Mouse (Mus musculus) left cerebral cortex, postnatal 36 days (tissue): ENCODE measurements at regions not wholly inside any gene's neighbourhood (a gene's known extent, or its start where the extent isn't known, plus 50 kb on each side); places are given as distances from the start of the nearest gene placed in this dataset.

Source experiments
- DNase-seq, 2 experiments: peaks; one replicate each; pipeline ENCODE4 v3.0.0; 2021 to 2022; ENCODE audit warnings: low spot score in 2 of 2, mixed read lengths in 1 of 2
- intact Hi-C: fragments of 180-260 bp; cut with DNase I; formaldehyde crosslinking; loops from one replicate; pipeline ENCODE4 v1.15.1; 2025

DNA sequence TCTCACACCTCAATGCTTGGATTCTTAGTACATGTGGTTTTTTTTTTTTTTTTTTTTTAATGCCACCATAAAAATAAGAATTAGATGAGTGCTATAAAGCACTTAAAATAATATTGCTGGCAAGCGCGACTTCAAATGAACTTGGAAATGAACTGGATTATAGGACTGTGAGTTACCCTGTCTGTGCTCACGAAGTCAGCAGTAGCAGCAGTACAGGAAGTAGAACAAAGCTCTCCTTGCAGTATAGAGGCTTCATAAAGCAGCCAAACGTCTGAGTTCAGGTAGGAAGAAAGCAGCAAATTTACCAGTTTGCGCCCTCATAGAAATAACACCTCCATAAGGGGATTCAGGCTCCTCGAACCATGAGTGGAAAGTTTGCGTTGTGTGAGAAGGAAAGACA lies 115.6 kb upstream of the Fat1 start:
- no peak for DNase-seq
- intact Hi-C loops, result no loop called here

DNA sequence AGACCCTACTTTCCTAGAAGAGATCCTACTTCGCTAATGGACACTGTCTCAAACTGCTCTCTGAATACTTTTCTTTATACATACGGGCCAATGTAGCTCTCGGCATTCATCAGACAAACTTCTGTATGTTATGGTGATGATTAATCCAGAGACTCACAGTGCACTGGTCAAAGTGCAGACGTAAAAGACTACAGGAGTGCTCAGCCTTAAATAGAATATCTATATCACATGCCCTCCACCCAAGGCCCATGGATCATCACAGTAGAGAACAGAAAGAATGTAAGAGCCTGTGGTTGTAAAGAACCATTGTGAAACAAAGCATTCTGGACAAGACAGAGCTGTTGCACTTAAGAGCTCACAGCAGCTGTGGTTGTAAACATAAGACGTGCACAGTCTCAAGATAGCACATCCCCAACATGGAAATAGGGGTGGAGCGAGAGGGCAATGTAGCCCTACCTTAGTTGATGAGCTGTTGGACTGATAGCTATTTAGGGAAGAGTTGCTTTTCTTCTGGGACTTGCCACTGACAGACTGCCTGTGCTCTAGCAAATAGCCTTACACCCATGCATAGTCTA lies 110.0 kb upstream of the Fat1 start:
- no peak for DNase-seq
- intact Hi-C loops, result no loop called here

DNA sequence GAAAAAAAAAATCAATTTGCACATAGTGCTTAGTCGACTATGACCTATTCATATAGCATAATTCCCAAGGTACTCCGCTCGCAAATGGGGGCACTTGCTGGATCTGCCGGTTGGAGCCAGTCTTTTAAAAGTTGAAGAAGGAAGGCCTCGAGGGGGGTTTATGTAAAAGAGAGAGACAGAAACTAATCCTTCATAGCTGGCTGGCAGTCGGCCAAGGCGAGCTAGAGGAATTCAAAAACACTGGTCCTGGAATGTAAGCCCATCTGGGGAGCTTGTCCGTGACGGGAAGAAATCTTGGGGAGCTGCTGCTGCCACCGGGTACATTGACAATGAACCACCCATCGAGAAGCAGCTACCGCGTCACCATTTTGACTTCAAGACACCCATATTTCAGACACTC lies 108.3 kb upstream of the Fat1 start:
- intact Hi-C loops, result no loop called here
- DNase-seq, result peak; percentile 24 to 25

DNA sequence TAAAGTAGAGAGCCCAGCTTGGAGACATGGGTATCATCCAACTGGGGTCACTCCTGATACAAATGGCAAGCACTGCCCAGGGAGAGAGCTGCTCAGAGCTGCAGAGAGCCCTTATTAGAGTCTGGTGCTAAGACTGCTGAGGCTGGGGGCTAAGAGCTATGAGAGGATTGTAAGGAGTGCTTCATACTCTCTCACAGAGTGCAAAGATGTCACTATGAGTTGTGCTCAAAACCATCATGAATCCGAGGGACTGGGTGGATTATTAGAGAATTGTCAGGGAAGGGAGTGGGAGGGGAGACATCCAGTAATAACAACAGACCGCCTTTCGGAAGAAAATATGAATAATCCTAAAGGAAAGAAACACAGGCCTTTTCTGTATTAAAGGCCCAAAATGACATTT lies 107.2 kb upstream of the Fat1 start:
- intact Hi-C loops, result no loop called here
- DNase-seq, result no peak

DNA sequence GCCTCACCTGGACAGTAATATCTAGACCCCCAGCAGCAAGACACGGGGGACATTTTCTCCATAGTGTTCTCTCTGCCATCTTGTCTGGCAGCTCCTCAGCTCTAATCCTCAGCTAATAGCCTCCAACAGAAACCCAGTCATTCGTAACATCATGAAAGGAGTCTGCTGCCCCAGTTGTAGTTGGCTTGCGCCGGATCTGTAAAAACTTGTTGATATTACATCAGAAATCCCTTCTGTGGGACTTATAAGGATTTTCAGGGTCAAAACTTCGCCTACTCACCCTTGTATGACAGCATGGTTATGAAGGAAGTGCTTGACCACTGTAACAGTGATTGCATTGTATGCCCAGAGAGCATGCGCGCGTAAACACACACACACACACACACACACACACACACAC lies 96.8 kb upstream of the Fat1 start:
- no peak for DNase-seq
- intact Hi-C loops, result no loop called here

DNA sequence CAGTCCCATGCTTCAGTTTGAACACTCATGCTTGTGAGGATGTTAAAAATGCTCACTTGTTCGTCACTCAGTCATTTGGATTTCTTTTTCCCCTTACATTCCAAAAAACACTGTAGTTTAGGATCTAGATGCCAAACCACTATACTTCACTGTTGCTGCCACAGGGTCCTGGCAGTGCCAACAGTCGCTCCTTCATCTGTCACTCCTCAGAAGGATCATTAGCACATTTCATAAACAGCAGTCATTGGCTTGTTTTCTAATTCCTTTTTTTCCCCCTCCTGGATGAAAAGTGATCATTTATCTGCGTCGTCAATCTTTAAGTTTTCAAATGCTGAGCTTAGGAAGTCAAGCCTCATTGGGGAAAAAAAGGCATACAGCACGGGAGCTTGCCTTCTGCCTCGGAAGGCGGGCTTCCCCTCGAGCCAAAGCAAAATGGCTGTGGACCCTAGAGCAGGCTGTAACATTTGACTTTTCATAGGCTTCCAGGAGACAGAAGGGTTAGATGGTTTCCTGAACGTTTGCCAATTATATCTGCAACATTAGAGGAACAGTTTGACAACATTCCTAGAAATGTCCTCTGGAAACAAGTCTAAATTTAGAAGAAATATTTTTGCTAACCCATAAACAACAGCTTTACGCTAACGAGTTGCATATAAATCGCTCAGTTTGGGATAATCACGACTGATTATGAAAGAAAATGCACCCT lies 95.6 kb upstream of the Fat1 start:
- intact Hi-C loops, result no loop called here

DNA sequence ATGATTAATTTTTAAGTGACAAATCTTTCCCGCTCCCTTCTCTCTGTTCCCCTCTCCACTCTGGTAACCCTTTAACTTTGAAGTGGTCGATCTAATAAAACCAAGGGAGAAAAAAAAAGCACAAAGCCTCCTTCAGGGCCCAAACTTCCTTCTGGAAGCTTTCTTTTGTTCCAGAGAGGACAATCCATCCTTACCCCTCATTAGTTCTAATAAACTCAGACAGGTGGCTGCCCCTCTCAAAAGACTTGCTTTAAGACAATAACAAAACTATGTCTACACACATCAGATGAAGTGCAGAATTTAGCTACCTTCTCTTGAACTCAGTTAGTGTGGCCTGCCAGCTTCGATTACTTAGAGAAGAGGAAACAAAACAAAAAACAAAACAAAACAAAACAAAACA lies 94.6 kb upstream of the Fat1 start:
- intact Hi-C loops, result no loop called here
- DNase-seq, result no peak

More for the DNA sequence above, 95.6 kb upstream of the Fat1 start:
- no peak for DNase-seq

DNA sequence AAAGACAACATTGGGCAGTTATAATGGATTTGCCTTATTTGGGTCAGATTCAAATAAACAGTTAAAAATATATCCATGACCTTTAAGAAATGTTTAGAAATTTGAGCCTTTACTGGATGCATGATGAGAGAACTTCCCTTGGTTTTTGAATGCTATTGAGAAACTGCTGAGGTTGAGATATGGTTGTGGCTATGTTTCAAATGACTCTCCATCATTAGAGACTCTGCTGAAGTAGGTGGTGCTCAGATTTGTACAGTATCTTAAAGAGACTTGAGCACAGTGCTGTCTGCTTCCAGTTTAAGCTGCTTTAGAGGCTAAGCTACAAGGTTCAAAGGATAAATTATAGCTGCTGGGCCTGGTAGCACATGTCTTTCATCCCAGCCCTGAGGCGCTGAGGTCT lies 90.9 kb upstream of the Fat1 start:
- DNase-seq, result no peak
- intact Hi-C loops, result no loop called here

DNA sequence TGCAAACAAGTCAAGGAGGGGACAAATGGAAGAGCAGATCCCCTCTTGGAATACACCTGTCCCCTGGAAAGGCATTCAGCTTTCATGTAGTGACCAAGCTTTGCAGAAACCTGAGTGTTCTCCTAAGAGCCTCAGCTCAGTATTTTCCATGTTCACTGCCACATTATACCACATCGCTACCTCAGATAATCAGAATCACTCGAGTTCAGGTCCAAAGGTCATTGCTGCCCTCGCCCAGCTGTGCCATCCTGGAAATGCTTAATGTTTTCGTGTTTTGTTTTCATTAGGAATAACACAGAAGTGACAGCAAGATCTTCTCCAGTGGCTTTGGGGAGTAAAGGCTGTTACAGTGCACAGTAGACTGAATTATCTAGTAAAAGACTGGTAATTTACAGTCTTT lies 83.0 kb upstream of the Fat1 start:
- intact Hi-C loops, result no loop called here
- no peak for DNase-seq

DNA sequence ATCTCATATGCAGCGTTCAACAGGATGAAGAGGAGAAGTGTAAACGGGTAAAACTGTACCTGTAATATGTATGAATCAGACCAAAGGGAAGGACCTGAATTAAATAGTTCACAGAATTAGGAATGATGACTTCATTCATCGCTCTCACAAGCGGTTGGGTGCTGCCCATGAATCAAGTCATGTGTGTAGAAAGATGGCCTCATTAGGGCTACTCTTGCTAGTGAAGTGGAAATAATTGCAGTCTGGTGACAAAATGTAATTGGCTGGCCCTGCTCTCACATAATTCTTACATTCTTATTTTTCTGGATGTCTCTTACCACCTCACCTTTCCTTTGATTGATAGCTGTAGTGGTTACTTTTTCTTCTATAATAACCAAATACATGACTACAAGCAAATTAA lies 80.1 kb upstream of the Fat1 start:
- intact Hi-C loops, result no loop called here

DNA sequence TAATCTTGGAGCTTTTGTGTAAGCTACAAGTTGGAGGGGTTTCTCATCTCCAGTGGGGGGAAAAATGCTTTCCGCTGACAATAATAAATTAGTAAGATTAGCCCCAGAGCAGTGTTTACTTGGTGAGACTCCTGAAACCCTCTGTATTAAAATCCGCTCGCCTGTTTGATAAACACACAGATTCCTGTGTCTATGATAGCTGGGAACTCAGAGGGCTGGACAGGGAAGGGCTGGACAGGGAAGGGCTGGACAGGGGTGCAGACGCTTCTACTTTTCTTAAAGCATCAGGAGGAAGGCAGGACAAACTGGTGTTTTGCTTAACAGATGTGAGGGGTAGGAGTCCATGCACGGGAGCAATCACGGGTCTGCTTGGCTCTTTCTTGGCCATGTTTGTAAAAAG lies 68.0 kb upstream of the Fat1 start:
- intact Hi-C loops, result no loop called here
- DNase-seq, result no peak

More for the DNA sequence above, 80.1 kb upstream of the Fat1 start:
- DNase-seq, result no peak

DNA sequence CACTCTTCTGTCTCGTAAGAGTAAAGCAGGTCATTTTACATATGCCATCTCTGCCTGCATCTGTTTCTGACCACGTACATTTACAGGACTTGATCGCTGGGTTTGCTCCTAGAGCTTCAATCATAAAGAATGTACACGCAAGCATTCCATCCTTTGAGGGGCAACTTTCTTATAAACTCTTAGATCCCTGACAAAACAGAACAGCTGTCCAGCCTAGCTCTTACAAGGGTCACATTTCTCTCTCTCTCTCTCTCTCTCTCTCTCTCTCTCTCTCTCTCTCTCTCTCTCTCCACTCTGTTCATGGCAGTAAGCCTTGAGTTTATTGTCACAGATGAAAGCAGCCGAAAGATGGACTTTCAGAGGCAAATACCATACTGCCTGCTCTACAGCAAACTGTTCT lies 67.6 kb upstream of the Fat1 start:
- intact Hi-C loops, result no loop called here
- DNase-seq, result no peak

DNA sequence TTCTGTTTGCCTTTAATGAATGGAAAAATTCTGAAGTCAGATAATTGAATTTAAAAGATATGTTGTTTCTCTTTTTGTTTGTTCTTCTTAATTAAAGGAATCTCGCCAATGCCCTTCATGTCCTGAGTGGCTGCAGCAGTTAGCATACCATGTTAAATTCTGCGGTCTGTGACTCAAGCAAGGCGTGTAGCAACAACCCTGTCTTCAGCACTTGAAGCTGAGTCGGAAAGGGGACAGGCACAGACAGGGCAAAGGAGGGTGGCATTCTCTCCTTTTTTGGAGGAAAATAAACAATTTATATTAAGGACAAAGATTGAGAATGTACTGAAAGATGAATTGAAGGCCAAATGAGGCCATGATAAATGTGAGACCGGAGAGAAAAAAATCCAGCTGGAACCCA lies 58.2 kb upstream of the Fat1 start:
- DNase-seq, result no peak
- intact Hi-C loops, result no loop called here

DNA sequence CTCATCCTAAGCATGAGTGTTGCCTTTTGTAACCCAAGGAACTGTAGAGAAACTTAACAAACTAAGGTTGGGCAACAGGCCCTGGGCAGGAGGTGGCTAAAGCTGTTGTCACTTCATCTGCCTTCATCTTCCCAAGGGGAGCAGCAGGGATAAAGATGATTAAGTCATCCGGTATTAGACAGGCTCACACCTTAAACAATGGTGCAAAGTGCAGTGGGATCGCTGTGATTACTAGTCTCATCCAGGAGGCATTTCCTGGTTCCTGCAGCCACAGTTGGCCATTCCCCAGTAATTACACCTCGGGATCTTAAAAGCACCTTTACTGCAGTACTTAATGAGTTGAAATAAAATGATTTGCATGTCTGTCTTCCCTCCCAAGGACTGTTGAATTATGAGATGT lies 57.0 kb upstream of the Fat1 start:
- DNase-seq, result no peak
- intact Hi-C loops, result no loop called here

DNA sequence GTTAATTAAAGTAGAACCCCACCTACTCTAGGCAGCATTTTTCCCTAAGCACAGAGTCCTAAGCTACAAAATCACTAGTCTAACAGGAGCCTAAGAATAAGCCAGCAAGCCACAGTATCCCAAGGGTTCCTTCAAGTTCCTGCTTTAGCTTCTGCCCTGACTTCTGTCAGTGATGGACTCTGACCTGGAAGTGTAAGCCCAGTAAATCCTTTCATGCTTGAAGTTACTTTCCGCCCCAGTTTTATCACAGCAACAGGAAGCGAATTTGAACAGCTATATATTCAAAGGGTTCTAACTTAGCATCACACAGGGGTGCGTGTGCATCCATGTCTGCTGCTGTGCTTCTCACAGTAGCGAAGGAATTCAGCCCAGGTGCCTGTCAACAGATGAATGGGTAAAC lies 56.1 kb upstream of the Fat1 start:
- DNase-seq, result no peak
- intact Hi-C loops, result no loop called here

DNA sequence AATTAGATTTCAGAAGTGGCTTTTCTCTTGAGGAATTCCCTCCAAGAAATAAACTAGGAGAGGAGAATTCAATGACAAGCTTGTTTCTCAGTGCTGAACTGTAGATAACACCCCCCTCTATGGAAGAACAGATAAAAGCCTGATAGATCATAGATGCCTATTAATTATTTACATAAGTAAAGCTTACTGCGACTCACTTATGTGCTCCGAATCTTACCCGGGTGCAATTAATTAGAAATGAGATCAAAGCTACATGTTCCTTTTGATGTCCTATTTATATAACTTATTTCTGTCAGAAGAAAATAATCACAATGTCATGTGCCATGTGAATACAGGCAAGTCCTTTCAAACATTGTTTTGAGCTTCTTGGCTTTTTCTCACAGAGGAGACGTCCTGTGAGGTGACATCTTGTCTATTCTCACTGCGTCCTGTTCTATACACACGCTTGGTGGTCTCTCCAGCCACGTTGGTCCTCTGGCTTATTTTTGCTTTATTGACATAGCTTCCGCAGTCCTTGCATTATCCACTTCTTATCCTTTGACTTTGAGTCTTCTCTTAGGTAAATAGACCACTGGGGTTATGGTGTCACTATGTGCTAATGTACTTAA lies 50.7 kb upstream of the Fat1 start:
- no peak for DNase-seq
- intact Hi-C loops, result no loop called here
